Mouse (Mus musculus) kidney, postnatal 0 days (tissue): Measurements from ENCODE around the gene Rab2b. TPM values are rescaled to one million over a fixed set of nuclear protein-coding genes. Genes with fewer than 3 reads are reported as not detected.
A peak's percentile ranks its signal among the peaks of the same experiment; 100 is the strongest.
"Not testable (repeated sequence)": the region's sequence is repeated elsewhere in the genome, so short reads cannot be mapped to it uniquely, and the experiment has no call there.

ENCODE experiments used
- ATAC-seq: fragments of 200-750 bp; cut with Nextera tagmentation; replicated peaks from 2 replicates; pipeline ENCODE4 v1.8.0; 2017; ENCODE audit warnings: low read depth, moderate number of reproducible peaks, moderate TSS enrichment, moderate library complexity; ENCODE audit not compliant: low FRiP score
- DNase-seq: peaks from one replicate; pipeline ENCODE4 v3.0.0-alpha.2; 2016; ENCODE audit warnings: low spot score
- H3K27ac ChIP-seq: fragments of 300-500 bp; sonication (generic); 2 replicates; pipeline ENCODE4 v1.5.1; 2014; ENCODE audit warnings: mild to moderate bottlenecking
- H3K27me3 ChIP-seq: fragments of 300-500 bp; sonication (generic); 2 replicates; pipeline ENCODE4 v1.6.1; 2014; ENCODE audit warnings: low read length, mixed read lengths; ENCODE audit not compliant: insufficient read depth
- H3K36me3 ChIP-seq: fragments of 300-500 bp; sonication (generic); 2 replicates; pipeline ENCODE4 v1.6.1; 2014; ENCODE audit warnings: low read length, mixed read lengths; ENCODE audit not compliant: insufficient read depth
- H3K4me1 ChIP-seq: fragments of 300-500 bp; sonication (generic); replicated peaks from 2 replicates; pipeline ENCODE4 v1.6.1; 2014; ENCODE audit warnings: antibody characterized with exemption, low read length, mixed read lengths; ENCODE audit not compliant: insufficient read depth
- H3K4me2 ChIP-seq: fragments of 300-500 bp; sonication (generic); 2 replicates; pipeline ENCODE4 v1.6.1; 2014; ENCODE audit warnings: mild to moderate bottlenecking, low read length, moderate library complexity, mixed read lengths
- H3K4me3 ChIP-seq: fragments of 300-500 bp; sonication (generic); replicated peaks from 2 replicates; pipeline ENCODE4 v1.5.1; 2014; ENCODE audit warnings: low read depth, low read length
- H3K9ac ChIP-seq: fragments of 300-500 bp; sonication (generic); 2 replicates; pipeline ENCODE4 v1.6.1; 2014; ENCODE audit warnings: low read depth, low read length
- H3K9me3 ChIP-seq: fragments of 300-500 bp; sonication (generic); replicated peaks from 2 replicates; pipeline ENCODE4 v1.6.1; 2016; ENCODE audit warnings: low read length, inconsistent platforms, mixed read lengths
- CTCF ChIP-seq: IDR thresholded peaks from 2 replicates; pipeline ENCODE4 v1.5.1; 2016; ENCODE audit warnings: antibody characterized with exemption, low read depth, mild to moderate bottlenecking, moderate library complexity
- whole genome bisulfite sequencing: fragments of 180-500 bp; shearing (Covaris S2); extraction: QIAGEN DNeasy Blood & Tissue Kit; methylation state at CpG from one replicate; pipeline ENCODE4 v1.1.7; 2014; 5-methylcytosine and 5-hydroxymethylcytosine counted together
- polyA plus RNA-seq: library from polyadenylated mRNA; unstranded; fragments of >200 nt; fragmentation: Nextera tagmentation; extraction: Ambion mirVana; gene quantifications from 2 replicates; pipeline ENCODE4 v1.2.1, GENCODE M21; 2015

Rab2b gene
- polyA plus RNA-seq, 1 experiment from 2014 or later, result 12.6 TPM

- no peaks in the 10 kb centered on the region for H3K9me3 ChIP-seq
These were observed 31.6 kb upstream of the Rab2b start for GRCm38 (mm10) chr14:52310906-52311305.

GRCm38 (mm10) chr14:52310343-52310742, 31.0 kb upstream of the Rab2b start:
- Histone ChIP-seq H3K4me1 (peaks cover 18% of the 10 kb centered on the region), H3K36me3 (peaks cover 11% of the 10 kb centered on the region; the same call in 1 of the 2 replicates)
- not testable (repeated sequence) for DNase-seq, H3K4me2 ChIP-seq, ATAC-seq, H3K27ac ChIP-seq, H3K9ac ChIP-seq, H3K4me3 ChIP-seq, H3K9me3 ChIP-seq, H3K27me3 ChIP-seq
- WGBS, result 90% methylated on average over 5 of the region's 6 CpGs
- peak; percentile 34; the same call in 1 of the 2 replicates for TF ChIP-seq CTCF

More at GRCm38 (mm10) chr14:52310906-52311305, 31.6 kb upstream of the Rab2b start:
- no peak for DNase-seq
- no peak overlapping the region for H3K27ac ChIP-seq
- no peak overlapping the region for H3K4me2 ChIP-seq
- H3K27me3 ChIP-seq, result no peaks in the 10 kb centered on the region
- no peak overlapping the region for H3K9ac ChIP-seq
- WGBS, result 88% methylated on average over 2 of the region's 2 CpGs
- no peak for TF ChIP-seq CTCF
- peaks cover 19% of the 10 kb centered on the region for H3K4me1 ChIP-seq
- no peak overlapping the region for H3K4me3 ChIP-seq
- H3K36me3 ChIP-seq, result peaks cover 11% of the 10 kb centered on the region; the same call in 1 of the 2 replicates
- ATAC-seq, result no peak

GRCm38 (mm10) chr14:52306100-52306499, 26.8 kb upstream of the Rab2b start:
- TF ChIP-seq CTCF, result no peak
- Histone ChIP-seq H3K9ac (no peak overlapping the region), H3K4me1 (peaks cover 3% of the 10 kb centered on the region; the same call in 1 of the 2 replicates), H3K27ac (no peak overlapping the region), H3K4me3 (no peak overlapping the region), H3K4me2 (no peak overlapping the region), H3K36me3 (no peaks in the 10 kb centered on the region), H3K27me3 (no peaks in the 10 kb centered on the region), H3K9me3 (no peaks in the 10 kb centered on the region)
- ATAC-seq (no peak), DNase-seq (no peak)
- 93% methylated on average over 2 of the region's 2 CpGs for WGBS

GRCm38 (mm10) chr14:52304644-52305271, 25.4 kb upstream of the Rab2b start, which contains the start of gene Mettl3:
Mettl3 (minus strand) TSS chr14:52305128.
- H3K27me3 ChIP-seq, result no peaks in the 10 kb centered on the region
- H3K4me1 ChIP-seq, result peaks cover 3% of the 10 kb centered on the region; the same call in 1 of the 2 replicates
- H3K36me3 ChIP-seq, result peaks cover 3% of the 10 kb centered on the region; the same call in 1 of the 2 replicates
- no peaks in the 10 kb centered on the region for H3K9me3 ChIP-seq
- H3K4me2 ChIP-seq, result peak within 1 kb of the TSS; percentile 74
- ATAC-seq, result peak; percentile 97
- H3K4me3 ChIP-seq, result peak within 1 kb of the TSS; percentile 68
- TF ChIP-seq CTCF, result peak; percentile 28; the same call in 1 of the 2 replicates
- peak within 1 kb of the TSS; percentile 92 for H3K27ac ChIP-seq
- peak; percentile 98 for DNase-seq
- WGBS, result under 1% methylated on average over 46 of the region's 46 CpGs
- peak within 1 kb of the TSS; percentile 65 for H3K9ac ChIP-seq

GRCm38 (mm10) chr14:52303517-52303916, 24.2 kb upstream of the Rab2b start:
- not testable (repeated sequence) for ATAC-seq, H3K27ac ChIP-seq, H3K9me3 ChIP-seq, H3K4me2 ChIP-seq, H3K4me3 ChIP-seq, H3K9ac ChIP-seq, H3K27me3 ChIP-seq, H3K4me1 ChIP-seq, DNase-seq
- TF ChIP-seq CTCF, result 0 out of 2 replicates have a peak, but pooled peaks have one; percentile 3
- peaks cover 13% of the 10 kb centered on the region for H3K36me3 ChIP-seq
- WGBS, result 89% methylated on average over 3 of the region's 3 CpGs

- H3K27ac ChIP-seq, result no peak overlapping the region
- H3K4me2 ChIP-seq, result no peak overlapping the region
- H3K4me3 ChIP-seq, result no peak overlapping the region
- 67% methylated on average over 6 of the region's 6 CpGs for WGBS
- ATAC-seq (peak; percentile 47), DNase-seq (peak; percentile 92)
- no peak overlapping the region for H3K9ac ChIP-seq
- H3K9me3 ChIP-seq, result no peaks in the 10 kb centered on the region
- peaks cover 56% of the 10 kb centered on the region for H3K36me3 ChIP-seq
- peak; percentile 77 for TF ChIP-seq CTCF
- no peaks in the 10 kb centered on the region for H3K27me3 ChIP-seq
- H3K4me1 ChIP-seq, result no peaks in the 10 kb centered on the region
These were observed 16.4 kb upstream of the Rab2b start for GRCm38 (mm10) chr14:52295558-52296264.
